Mouse (Mus musculus): ENCODE results near the gene Gpr55.

Gene Gpr55

GRCm38 (mm10) chr1:85919621-85920020 lies 41.2 kb downstream of the Gpr55 start:
- no peak for DNase-seq (ENCODE audit: low read depth in 2 of 2, low spot score in 2 of 2)

GRCm38 (mm10) chr1:85916830-85917450 lies 43.9 kb downstream of the Gpr55 start:
- DNase-seq (ENCODE audit: low read depth in 2 of 2, low spot score in 2 of 2): no peak

GRCm38 (mm10) chr1:85915890-85916289 lies 44.9 kb downstream of the Gpr55 start:
- DNase-seq (ENCODE audit: low read depth in 2 of 2, low spot score in 2 of 2): no peak

GRCm38 (mm10) chr1:85913078-85913755 lies 47.6 kb downstream of the Gpr55 start:
- DNase-seq (ENCODE audit: low read depth in 2 of 2, low spot score in 2 of 2): no peak

GRCm38 (mm10) chr1:85908754-85909590 lies 51.8 kb downstream of the Gpr55 start:
- no peak for DNase-seq (ENCODE audit: low read depth in 2 of 2, low spot score in 2 of 2)

- DNase-seq (ENCODE audit: low read depth in 2 of 2, low spot score in 2 of 2): no peak
These were observed 53.9 kb downstream of the Gpr55 start for GRCm38 (mm10) chr1:85906892-85907291.

GRCm38 (mm10) chr1:85902108-85902561 lies 58.7 kb downstream of the Gpr55 start:
- no peak for DNase-seq (ENCODE audit: low read depth in 2 of 2, low spot score in 2 of 2)

- DNase-seq (ENCODE audit: low read depth in 2 of 2, low spot score in 2 of 2): no peak
These were observed 59.2 kb downstream of the Gpr55 start for GRCm38 (mm10) chr1:85901516-85902107.

- DNase-seq (ENCODE audit: low read depth in 2 of 2, low spot score in 2 of 2): no peak
These were observed 60.1 kb downstream of the Gpr55 start for GRCm38 (mm10) chr1:85900521-85901333.

GRCm38 (mm10) chr1:85899388-85899761 lies 61.4 kb downstream of the Gpr55 start:
- DNase-seq (ENCODE audit: low read depth in 2 of 2, low spot score in 2 of 2): no peak

GRCm38 (mm10) chr1:85898761-85899387 lies 61.9 kb downstream of the Gpr55 start:
- no peak for DNase-seq (ENCODE audit: low read depth in 2 of 2, low spot score in 2 of 2)

- DNase-seq (ENCODE audit: low read depth in 2 of 2, low spot score in 2 of 2): no peak
These were observed 62.7 kb downstream of the Gpr55 start for GRCm38 (mm10) chr1:85897901-85898760.

GRCm38 (mm10) chr1:85896781-85897700 lies 63.8 kb downstream of the Gpr55 start:
- peak in 1 of 2 experiments; percentile 9 for DNase-seq (ENCODE audit: low read depth in 2 of 2, low spot score in 2 of 2)

GRCm38 (mm10) chr1:85896110-85896509 lies 64.7 kb downstream of the Gpr55 start:
- DNase-seq (ENCODE audit: low read depth in 2 of 2, low spot score in 2 of 2): no peak

GRCm38 (mm10) chr1:85895391-85895837 lies 65.4 kb downstream of the Gpr55 start:
- DNase-seq (ENCODE audit: low read depth in 2 of 2, low spot score in 2 of 2): peak; percentile 44 to 56

- peak in 1 of 2 experiments; percentile 6 for DNase-seq (ENCODE audit: low read depth in 2 of 2, low spot score in 2 of 2)
These were observed 66.0 kb downstream of the Gpr55 start for GRCm38 (mm10) chr1:85894748-85895360.

GRCm38 (mm10) chr1:85894231-85894747 lies 66.5 kb downstream of the Gpr55 start, which contains the start of gene Itm2c:
TSS of gene Itm2c (plus strand) at chr1:85894281.
- DNase-seq (ENCODE audit: low read depth in 2 of 2, low spot score in 2 of 2): peak; percentile 78 to 87
